Mouse (Mus musculus): ENCODE measurements around the gene Atg4d. TPM values are rescaled to one million over a fixed set of nuclear protein-coding genes. Genes with fewer than 3 reads are reported as not detected.
"Not testable (repeated sequence)": the region's sequence is repeated elsewhere in the genome, so short reads cannot be mapped to it uniquely, and the experiment has no call there.

Atg4d gene
- 10 to 100 TPM; 24.3 to 26.8 TPM for polyA plus RNA-seq (2017; shearing (Covaris generic))

DNA sequence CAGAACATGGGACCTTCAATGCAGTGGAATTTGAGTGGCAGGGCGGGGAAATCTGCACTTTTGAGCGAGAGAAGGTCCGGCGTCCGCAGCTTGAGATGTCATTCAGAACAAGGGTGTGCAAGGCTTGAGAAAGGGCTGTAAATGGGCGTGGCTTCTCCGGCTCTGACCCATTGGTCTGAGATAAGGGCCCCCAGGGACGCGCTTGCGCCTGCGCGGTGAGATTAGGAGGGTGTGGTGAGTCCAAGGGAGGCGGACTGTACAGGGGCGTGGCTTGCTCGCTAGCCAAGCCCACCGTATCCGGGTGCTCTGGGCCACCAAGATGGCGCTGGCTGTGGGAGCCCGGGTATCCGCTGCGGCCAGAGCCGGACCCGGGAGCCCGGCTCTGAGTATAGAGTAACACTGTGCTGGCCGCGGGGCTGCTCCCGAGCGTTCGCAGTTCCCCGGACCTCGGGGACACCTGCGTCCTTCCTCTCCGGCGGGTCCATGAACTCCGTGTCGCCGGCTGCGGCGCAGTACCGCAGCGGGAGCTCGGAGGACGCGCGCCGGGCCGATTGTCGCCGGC, at the start of gene Atg4d:
Gene Atg4d (plus strand): TSS at position 294 of the 562 bp plus-strand sequence.
- peak; percentile 95 for ATAC-seq

DNA sequence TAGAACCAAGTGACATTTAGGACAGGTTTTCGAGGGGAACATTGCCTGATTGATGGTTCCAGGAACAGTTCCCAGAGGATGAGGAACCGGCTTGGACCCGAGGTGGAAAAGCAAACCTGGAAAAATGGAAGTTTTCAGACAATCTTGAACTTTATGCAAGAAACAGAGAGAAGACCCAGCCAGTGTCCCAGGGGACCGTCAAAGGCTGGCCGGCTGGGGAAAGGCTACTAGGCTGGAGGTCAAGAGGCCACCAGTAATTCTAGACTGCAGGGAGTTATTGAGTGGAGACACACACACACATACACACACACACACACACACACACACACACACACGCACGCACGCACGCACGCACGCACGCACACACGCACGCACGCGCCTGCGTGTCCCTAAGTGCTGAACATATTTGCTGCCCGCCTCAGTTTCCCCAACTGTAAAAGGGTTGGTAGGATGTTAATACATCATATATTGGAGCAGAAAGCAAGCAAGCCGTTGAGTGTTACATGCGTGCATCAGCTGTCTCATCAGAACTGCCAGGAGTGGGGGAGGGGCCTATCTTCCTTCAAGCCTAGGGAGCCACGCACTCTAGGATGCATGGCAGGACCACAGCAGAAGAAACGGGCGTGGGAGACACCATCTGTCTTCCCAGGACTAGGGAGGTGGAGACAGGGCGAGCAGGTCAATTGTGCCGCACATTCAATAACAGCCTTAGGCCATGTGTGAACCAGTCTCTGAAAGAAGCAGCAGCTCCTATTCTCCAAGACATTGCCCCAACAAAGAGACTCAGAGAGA, 48.8 kb upstream of the Atg4d start:
- ATAC-seq = no peak

DNA sequence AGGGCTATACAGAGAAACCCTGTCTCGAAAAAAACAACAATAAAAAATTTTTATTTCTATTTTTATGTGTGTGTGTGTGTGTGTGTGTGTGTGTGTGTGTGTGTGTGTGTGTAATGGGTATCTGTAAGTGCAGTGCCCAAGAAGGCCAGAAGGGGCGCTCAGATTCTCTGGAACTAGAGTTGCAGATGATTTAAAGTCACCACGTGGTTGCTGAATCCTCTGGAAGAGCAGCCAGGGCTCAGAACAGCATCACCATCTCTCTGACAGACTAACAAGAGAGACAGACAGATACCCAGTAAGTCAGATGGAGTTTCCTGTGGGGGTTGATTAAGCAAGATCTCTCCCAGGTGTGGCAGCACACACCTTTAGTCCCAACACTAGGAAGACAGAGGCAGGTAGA, 45.3 kb upstream of the Atg4d start:
- no peak for ATAC-seq

DNA sequence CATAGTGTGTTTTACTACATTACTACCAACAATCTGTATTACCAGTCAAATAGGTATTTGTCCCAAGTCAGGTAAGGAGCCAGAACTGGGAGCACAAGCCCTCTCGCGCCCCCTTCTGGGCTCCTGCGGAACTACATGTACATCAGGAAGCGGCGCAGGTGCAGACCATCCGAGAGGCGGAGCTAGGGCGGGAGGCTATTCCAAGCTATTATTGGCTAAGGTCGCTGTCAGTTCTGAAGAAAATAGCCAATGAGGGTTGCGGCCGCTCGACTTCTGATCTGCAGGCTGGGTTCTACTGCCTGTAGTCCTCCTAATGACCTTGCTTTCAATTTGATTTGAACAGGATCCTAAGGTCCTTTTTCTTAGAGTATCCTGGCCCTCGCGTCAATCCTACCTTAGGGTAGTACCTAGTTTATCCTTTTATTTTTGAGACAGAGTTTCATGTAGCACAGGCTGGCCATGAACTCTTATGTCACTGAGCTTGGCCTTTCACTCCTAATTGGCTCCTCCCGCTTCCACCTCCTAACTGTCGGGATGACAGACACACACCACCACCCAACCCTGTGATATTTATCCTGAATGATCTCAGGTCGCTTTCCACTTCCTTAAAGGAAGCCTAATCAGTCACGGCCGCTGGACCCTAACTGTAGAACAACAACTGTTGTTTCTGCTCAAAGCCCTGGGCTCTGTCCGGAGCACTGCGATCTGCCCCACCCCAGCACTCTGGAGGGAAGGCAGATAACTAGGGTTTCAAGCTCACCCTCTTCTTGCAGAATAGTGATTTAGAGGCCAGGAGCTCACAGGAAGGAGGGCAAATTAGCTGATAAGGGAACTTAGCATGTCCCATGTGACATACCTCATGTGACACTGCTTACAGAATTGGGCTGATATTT, 44.4 kb upstream of the Atg4d start:
- peak; percentile 93 for ATAC-seq

DNA sequence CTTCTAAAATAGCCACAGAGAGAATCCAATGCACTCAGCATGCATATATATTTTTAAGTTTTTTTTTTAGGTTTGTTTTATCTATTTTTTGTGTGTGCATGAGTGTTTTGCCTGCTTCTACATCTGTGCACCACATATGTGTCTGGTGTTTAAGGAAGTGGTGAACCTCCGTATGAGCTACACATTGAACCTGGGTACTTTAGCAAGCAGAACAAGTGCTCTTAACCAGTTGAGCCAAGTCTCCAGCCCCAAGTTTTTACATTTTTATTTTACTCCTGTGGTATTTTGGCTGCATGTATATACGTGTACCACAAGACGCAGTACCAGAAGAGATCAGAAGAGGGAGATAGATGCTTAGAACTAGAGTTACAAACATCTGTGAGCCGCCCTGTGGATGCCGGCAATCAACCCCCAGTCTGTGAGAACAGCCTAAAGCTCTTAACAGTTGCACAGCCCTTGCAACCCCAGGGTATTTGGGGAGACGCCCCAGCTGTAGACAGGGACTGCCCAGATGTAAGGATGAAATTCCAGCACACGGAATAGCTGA, 43.6 kb upstream of the Atg4d start:
- peak; percentile 55 for ATAC-seq

DNA sequence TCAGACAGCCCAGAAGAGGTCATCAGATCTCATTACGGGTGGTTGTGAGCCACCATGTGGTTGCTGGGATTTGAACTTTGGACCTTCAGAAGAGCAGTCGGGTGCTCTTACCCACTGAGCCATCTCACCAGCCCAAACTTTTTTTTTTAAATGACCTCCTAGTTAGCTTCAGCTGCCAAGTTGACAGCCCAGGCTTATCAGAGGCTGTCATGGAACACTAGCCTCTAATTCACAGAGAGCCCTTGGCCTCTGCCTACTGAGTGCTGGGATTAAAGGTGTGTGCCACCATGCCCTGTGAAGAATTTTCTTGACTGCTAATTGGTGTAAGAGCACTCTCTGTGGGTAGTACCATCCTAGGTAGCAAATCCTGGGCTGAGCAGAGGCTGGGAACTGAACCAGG, 41.6 kb upstream of the Atg4d start:
- not testable (repeated sequence) for ATAC-seq

DNA sequence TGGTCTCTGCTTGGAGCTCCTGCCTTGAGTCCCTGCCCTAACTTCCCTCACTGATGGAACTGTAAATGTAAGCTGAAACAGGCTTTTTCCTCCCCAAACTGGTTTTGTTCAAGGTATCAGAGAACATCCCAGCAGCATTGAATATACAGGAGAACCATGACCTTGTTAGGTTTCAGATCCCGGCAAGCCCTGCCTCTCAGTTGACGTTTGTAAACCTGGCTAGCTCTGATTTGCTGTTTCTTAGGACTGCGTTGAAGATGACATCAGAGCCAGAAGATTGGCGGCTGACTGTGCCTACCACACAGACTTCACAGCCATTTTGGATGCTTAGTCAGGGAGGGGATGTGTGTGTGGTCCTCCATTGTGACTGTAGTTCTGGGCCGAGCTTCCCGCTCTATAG, 41.2 kb upstream of the Atg4d start:
- no peak for ATAC-seq

DNA sequence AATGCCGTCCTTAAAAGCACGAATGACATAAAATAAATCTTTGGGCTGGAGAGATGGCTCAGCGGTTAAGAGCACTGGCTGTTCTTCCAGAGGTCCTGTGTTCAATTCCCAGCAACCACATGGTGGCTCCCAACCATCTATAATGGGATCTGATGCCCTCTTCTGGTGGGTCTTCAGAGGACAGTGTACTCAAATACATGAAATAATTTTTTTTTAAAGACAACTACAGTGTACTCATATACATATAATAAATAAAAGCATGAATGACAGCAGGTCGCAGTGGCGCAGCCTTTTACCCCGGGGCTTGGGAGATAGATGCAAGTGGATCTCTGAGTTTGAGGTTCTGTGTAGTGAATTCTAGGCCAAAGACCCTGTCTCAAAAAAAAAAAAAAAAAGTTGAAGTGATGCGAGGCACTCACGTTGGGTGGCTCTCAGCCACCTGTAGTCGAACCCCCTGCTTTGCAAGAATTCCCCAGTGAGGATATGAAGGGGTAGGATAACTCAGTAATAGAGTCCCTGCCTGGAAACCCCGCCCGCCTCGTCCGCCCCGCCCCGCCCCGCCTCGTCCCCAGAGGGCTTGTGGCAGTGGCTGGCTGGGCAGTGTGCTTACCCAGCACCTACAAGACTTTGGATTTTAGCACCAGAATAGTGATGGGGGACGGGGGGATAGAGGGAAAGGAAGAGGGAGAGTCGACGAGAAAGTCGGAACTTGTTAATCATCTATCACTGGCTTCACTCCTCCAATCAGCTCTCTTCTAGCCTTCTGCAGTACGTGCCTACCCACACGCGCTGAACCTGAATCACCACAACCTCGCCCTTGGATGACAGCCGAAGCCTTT, 40.3 kb upstream of the Atg4d start:
- peak; percentile 28 for ATAC-seq

DNA sequence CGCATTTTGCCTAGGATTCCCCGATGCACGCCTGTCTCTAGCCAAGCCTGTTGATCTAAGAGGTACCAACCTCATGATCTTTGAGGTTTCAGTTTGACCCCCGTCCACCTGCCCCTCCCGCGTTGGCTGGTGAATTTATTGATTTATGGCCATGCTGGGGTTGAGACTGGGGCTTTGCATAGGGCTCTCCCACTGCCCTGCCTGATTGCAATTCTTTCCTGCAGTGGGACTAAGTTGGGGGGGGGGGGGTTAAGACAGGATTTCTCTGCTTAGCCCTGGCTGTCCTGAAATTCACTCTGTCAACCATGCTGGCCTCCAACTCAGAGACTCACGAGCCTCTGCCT, 39.7 kb upstream of the Atg4d start:
- ATAC-seq = no peak

DNA sequence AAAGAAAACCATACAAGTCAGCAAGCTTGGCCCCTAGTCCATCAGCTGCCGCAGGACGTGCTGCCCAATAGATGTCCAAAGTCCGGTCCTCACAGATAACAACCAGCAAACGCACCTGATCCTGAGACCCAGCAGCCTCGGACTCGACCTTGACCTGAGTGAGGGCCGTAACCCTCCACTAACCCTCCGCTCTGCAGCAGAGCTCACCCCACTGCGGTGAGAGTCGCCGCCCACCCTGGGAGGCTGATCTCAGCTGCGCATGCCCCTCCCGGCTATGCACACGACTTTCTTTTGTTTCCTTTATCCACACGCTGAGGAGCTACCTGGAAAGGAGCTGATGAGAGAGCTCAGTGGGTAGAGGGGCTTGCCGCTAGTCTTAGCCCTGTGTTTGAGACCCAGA, 37.8 kb upstream of the Atg4d start:
- ATAC-seq = no peak

DNA sequence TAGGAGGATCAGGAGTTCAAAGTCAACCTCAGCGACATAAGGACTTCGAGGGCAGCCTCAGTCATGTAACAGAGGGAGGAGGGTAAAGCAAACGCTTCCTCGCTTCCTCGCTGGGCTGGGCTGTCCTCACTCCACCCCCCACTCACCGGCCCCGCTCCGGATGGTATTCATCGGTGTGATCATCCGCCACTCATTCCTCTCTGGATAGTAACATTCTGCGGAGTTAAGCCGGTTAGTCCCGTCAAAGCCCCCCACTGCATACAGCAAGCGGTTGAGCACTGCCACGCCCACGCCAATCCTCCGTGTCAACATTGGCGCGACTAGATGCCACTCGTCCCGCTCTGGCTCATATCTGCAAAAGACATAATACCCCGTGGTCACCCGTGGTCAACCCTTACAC, 33.5 kb upstream of the Atg4d start:
- no peak for ATAC-seq

DNA sequence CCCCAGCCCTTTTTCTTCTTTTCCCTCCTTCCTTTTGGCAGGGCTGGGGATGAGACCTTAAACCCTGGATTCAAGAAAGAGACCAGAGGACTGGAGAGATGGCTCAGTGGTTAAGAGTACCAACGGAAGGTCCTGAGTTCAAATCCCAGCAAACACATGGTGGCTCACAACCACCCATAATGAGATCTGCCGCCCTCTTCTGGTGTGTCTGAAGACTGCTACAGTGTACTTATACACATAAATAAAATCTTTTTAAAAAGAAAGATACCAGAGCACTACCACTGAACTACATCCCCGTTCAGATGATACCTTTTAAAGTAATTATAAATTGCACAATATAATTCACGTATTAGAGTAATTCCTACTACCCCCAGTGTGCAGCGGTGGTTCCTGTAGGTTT, 32.2 kb upstream of the Atg4d start:
- no peak for ATAC-seq

DNA sequence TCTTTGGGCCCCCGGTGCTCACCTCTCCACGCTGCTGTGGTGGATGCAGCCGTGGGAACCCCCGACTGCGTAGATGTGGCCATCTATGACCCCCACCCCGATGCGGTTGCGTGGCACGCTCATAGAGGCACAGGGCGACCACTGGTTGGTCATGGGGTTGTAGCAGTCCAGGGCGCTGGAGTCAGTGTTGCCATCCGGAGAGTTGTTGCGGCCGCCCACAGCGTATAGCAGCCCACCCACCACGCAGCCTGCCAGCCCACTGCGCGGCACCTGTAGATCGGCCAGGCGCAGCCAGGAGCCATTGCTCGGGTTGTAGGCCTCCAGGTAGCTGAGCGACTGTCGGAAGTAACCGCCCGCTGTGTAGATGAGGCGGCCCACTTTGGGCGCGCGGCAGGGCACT, 31.7 kb upstream of the Atg4d start:
- ATAC-seq = no peak

DNA sequence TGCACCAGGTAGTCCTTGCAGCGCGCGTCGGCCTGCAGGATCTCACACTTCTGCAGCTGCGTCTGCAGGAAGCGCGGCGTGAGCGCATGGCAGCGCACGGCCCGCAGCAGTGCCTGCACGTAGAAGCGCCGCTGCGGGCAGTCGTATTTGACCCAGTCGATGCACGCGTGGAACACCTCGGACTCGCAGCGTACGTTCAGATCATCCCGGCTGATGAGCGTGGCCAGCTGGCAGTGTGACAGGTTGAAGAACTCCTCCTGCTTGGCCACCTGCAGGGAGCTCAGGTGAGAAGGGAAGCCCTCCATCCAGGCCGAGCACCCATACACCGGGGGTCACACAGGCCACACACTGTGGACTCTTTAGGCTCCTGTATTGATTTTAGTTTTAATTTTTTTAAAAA, 31.3 kb upstream of the Atg4d start:
- ATAC-seq = no peak

DNA sequence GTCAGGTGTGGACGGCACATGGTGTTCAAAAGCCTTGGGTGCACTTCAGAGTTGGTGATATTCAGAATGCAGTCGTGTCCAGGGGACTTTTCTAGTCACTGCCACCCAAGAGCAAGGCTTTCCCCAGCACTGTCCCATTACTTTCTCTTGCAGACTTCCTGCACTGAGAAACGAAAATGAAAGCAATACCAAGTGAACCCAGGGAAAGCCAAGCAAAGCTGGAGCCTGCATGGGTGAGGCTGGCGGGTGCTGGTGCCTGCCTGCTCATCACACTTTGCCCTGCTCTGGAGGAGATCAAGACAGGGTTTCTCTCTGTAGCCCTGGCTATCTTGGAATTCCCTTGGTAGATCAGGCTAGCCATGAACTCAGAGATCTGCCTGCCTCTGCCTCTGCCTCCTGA, 29.8 kb upstream of the Atg4d start:
- peak; percentile 60 for ATAC-seq

DNA sequence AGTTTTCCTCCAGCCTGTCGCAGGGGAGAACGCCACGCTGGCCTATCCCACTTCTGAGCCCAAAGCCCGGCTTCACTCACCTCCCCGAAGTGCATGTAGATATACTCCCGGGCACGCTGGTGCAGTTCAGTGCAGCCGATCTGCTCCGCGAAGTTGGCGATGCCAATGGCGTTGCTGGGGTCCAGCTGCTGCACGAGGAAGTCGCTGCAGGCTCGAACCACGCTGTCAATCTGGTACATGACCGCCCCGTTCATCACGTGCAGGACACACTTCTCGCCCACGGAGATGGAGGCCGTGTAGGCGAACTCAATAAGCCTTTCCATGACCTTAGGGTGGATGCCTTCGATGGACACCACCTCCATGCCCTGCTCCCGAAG, 28.1 kb upstream of the Atg4d start:
- no peak for ATAC-seq

DNA sequence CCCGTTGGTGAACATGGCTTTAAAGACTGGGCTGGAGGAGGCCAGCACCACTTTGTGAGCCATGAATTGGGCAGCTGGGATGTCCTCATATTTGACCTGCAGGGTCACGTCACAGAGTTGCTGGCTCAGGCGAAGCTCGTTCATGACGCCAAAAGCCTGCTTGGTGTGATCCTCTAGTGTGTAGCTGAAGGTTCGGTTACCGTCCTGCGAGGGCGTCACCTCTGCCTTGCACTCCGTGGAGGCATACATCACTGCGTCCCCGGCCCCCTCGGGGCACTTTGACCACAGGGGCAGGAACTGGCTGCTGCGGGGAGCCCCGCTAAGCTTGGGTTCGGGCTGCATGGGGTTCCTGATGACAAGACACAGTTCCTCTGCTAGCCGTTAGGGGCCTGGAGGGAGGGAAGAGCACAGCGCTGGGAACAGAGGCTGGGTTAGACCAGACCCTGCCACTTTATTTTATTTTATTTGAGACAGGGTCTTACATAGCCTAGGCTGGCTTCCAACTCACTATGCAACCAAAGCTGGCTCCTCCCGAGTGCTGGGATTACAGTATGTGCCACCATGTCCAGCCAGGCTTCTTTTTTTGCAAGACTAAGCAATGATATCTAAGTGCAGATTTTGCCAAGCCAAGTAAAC, 27.6 kb upstream of the Atg4d start:
- peak; percentile 19 for ATAC-seq

DNA sequence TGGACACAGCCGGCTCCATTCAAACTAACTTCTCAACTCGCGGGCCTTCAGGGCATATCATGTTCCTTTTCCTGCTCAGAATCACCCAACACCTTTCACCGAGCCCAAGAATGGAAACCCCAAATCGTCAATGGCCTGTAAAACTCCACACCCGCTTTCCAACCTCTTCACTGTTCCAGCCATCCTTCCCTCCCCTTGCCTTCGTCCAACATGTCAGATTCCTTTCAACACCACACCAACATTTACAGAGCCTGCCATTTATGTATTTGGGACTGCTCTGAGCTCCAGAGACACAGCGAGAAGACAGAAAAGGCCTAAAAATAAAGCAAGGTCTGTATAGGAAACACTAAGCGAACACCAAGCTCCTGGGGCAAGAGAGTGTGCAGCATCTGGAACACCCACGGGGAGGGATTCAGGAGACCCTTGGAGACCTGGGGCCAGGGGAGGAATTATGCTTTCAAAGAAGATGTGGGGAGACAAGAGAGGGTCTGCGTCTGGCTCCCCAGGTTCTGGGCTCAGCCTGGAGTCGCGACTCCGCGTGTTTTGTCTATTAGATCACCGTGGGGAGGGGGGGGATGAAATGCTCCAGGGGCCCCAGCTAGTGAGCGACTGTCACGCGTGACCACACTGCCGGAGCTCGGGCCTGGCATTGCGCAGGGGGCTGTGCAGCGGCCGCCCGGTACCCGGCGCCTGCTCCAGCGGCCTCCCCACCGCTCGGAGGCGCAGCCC, 26.9 kb upstream of the Atg4d start:
- no peak for ATAC-seq

DNA sequence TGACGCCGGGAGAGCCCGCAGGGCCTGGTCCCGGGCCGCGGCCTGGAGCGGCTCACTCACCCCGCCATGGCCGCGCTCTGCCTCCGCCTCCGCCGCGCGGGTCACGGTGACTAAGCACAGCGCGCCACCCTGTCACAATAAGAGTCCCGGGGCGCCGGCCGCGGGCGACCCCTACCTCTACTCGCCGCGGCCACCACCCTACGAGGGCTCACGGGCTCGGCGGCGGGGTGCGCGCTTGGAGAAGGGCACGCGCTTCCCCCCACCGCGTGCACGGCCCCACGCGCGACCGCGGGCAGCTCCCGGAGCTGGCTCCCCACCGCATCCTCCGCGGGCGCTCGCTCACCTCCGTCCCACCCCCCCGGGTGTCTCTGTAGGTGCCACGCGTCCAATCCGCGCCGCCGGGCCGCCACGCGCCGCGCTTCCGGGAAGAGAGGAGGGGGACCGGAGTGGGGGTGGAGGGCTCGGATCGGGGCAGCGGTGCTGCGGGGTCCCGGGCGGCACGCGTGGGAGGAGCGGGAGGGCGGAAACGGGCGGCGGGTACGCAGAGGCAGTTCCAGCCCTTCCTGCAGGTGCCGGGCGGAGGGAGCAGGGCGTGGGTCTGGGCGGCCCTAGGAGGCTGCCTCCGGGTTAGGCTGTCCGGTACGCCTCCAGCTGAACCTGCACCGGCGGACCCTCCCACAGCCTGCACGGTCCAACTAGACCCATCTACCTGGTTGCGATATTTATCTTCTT, 26.2 kb upstream of the Atg4d start, which contains the start of gene Keap1:
Gene Keap1 (minus strand): TSS at position 629 of the 732 bp plus-strand sequence.
- peak; percentile 51 for ATAC-seq

DNA sequence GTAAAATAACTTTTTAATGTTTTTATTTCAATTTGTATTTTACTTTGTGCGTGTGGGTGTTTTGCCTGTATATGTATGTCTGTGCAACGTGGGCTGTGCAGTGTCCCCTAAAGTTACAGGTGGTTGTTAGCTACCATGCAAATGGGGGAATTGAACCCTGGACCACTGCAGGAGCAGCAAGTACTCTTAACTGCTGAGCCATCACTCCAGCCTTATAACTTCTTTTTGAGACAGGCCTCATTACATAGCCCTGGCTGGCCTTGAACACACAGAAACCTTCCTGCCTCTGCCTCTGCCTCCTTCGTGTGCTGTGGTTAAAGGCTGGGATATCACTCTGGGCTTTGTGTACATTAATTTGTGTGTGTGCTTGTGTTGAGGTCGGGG, 25.6 kb upstream of the Atg4d start:
- no peak for ATAC-seq

Data from activated CD4-positive, CD25-positive, alpha-beta regulatory T cell, adult 4 months (primary cell).